Mouse (Mus musculus) layer of hippocampus, postnatal 36 days (tissue): ENCODE data around the gene Amigo2. TPM values are rescaled to one million over a fixed set of nuclear protein-coding genes. Genes with fewer than 3 reads are reported as not detected.
"Not testable (repeated sequence)": the region's sequence is repeated elsewhere in the genome, so short reads cannot be mapped to it uniquely, and the experiment has no call there.

Source experiments
- DNase-seq, 2 experiments: peaks; one replicate each; pipeline ENCODE4 v3.0.0; 2022
- total RNA-seq, 2 experiments: library from RNA; stranded (reverse); gene quantifications; 2 replicates each; pipeline ENCODE4 v1.2.3; 2021

Gene Amigo2
- total RNA-seq, 2 experiments from 2014 or later, result 23.3 to 24.4 TPM

GRCm38 (mm10) chr15:97212501-97213477 is 34.3 kb downstream of the Amigo2 start:
- no peak for DNase-seq

- not testable (repeated sequence) for DNase-seq
Measured at GRCm38 (mm10) chr15:97209754-97210153, 37.3 kb downstream of the Amigo2 start.

GRCm38 (mm10) chr15:97206506-97206905 is 40.6 kb downstream of the Amigo2 start:
- DNase-seq, result no peak

GRCm38 (mm10) chr15:97205776-97206175 is 41.3 kb downstream of the Amigo2 start:
- DNase-seq, result no peak

GRCm38 (mm10) chr15:97204889-97205288 is 42.2 kb downstream of the Amigo2 start:
- no peak for DNase-seq

GRCm38 (mm10) chr15:97196644-97197043 is 50.4 kb downstream of the Amigo2 start:
- no peak for DNase-seq

GRCm38 (mm10) chr15:97195628-97196027 is 51.5 kb downstream of the Amigo2 start:
- no peak for DNase-seq

Other genes with a start within 250 kb of the Amigo2 start
- gene Slc38a4, start 191.3 kb downstream of the Amigo2 start, total RNA-seq, result under 1 TPM; 0.46 to 0.67 TPM
- gene Pced1b, start 180 bp downstream of the Amigo2 start, total RNA-seq, result 1 to 10 TPM; 5.5 to 7.7 TPM